In the genomic region with DNA sequence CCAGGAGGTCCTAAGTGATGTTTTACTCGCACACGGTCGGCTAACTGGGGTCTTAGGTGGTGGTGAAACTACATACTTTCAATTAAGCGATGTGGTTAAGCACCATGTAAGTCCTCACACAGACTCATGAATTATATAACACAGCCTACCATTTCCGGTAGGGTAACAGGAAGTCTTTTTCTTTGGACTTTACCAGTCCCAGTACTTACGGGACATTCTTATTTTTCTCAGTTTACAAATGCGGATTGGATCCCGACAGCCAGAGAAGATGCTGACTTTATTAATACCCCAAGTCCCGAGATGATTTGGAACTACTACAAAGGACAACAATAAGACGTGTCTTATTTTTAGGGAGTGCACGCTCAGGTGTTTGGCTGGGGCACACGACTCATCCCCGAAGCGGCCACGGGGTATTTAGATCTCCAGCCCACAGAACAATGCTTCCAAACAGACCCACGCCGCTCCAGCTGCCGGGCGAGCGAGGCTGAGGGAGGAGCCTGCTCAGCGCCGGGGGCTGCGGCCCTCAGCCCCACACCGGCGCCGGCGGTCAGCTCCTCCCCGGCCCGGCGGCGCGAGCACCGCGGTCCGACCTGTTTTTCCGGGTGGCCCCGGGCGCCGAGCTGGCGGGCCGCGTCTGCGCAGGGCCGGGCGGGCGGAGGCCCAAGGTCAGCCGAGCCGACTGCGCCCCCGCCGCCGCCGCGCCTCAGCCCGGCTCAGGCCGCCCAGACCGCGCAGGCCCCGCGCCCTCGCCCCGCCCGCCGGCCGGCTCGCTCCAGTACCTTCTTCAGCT, we compare ENCODE assay signal across 8 mouse cellular contexts. TPM values are rescaled to one million over a fixed set of nuclear protein-coding genes. Genes with fewer than 3 reads are reported as not detected.
DNase-seq lines count a peak whose midpoint lies in the region; ATAC-seq and TF ChIP-seq lines count a peak whose summit lies in the region.

No protein-coding gene starts in this region.

- no peaks in the 10 kb centered on the region for H3K27me3 ChIP-seq in embryonic facial prominence, embryonic 13.5 days
- H3K27me3 ChIP-seq in hindbrain, embryonic 14.5 days (ENCODE audit: control insufficient read depth, insufficient read depth, low read length), result no peaks in the 10 kb centered on the region
- no peaks in the 10 kb centered on the region for H3K27me3 ChIP-seq in limb, embryonic 12.5 days
- no peaks in the 10 kb centered on the region for H3K27me3 ChIP-seq in midbrain, embryonic 16.5 days (ENCODE audit: control insufficient read depth, insufficient read depth, low read depth, low read length)

- WGBS in lung, adult 2 months, result 1% methylated on average over 65 of the region's 66 CpGs
- WGBS in embryonic facial prominence, embryonic 13.5 days, result under 1% methylated on average over 60 of the region's 66 CpGs
- under 1% methylated on average over 63 of the region's 66 CpGs for WGBS in hindbrain, embryonic 14.5 days
- WGBS in limb, embryonic 12.5 days, result under 1% methylated on average over 65 of the region's 66 CpGs
- under 1% methylated on average over 50 of the region's 66 CpGs for WGBS in midbrain, embryonic 16.5 days

- peak overlapping the region; percentile 92 for H3K27ac ChIP-seq in embryonic facial prominence, embryonic 13.5 days
- H3K27ac ChIP-seq in hindbrain, embryonic 14.5 days, result peak overlapping the region; percentile 95
- peak overlapping the region; percentile 88 for H3K27ac ChIP-seq in limb, embryonic 12.5 days
- H3K27ac ChIP-seq in midbrain, embryonic 16.5 days (ENCODE audit: low read length), result peak overlapping the region; percentile 93

- TF ChIP-seq POLR2A in lung, adult 2 months (IDR thresholded peaks at IDR 0.05; ENCODE audit: borderline replicate concordance, extremely low read depth, low read depth, low read length), result no peak

- TF ChIP-seq CTCF in lung, adult 2 months (IDR thresholded peaks at IDR 0.05; ENCODE audit: insufficient read depth, low read length), result no peak

- H3K9me3 ChIP-seq in embryonic facial prominence, embryonic 13.5 days, result no peaks in the 10 kb centered on the region
- H3K9me3 ChIP-seq in hindbrain, embryonic 14.5 days (ENCODE audit: control insufficient read depth, low read length), result no peaks in the 10 kb centered on the region
- no peaks in the 10 kb centered on the region for H3K9me3 ChIP-seq in limb, embryonic 12.5 days
- H3K9me3 ChIP-seq in midbrain, embryonic 16.5 days (replicated peaks; ENCODE audit: control insufficient read depth, low read length, poor library complexity, severe bottlenecking), result no peaks in the 10 kb centered on the region

- peak; percentile 17 for DNase-seq in lung, adult 2 months
- no peak for DNase-seq in lung, postnatal 10 days
- DNase-seq in MN1 (ENCODE audit: low spot score), result peak; percentile 66
- DNase-seq in hindbrain, embryonic 14.5 days (ENCODE audit: low spot score), result peak; percentile 33
- DNase-seq in gastrocnemius, adult 8-10 months (ENCODE audit: low spot score in 2 of 2), result no peak

- H3K9ac ChIP-seq in embryonic facial prominence, embryonic 13.5 days, result peak overlapping the region; percentile 96
- peak overlapping the region; percentile 89 for H3K9ac ChIP-seq in hindbrain, embryonic 14.5 days
- peak overlapping the region; percentile 95 for H3K9ac ChIP-seq in limb, embryonic 12.5 days (replicated peaks)
- H3K9ac ChIP-seq in midbrain, embryonic 16.5 days (ENCODE audit: low read depth, low read length), result peak overlapping the region; percentile 85

- peak overlapping the region; percentile 88 for H3K4me3 ChIP-seq in lung, adult 2 months (replicated peaks; ENCODE audit: extremely low read depth, low read depth, low read length)
- H3K4me3 ChIP-seq in embryonic facial prominence, embryonic 13.5 days, result peak overlapping the region; percentile 93
- H3K4me3 ChIP-seq in hindbrain, embryonic 14.5 days (replicated peaks; ENCODE audit: low read length), result peak overlapping the region; percentile 94
- H3K4me3 ChIP-seq in limb, embryonic 12.5 days (replicated peaks), result peak overlapping the region; percentile 84
- H3K4me3 ChIP-seq in midbrain, embryonic 16.5 days (ENCODE audit: low read depth, low read length), result peak overlapping the region; percentile 96

- H3K36me3 ChIP-seq in embryonic facial prominence, embryonic 13.5 days, result peaks cover 26% of the 10 kb centered on the region
- H3K36me3 ChIP-seq in hindbrain, embryonic 14.5 days (replicated peaks; ENCODE audit: control insufficient read depth, insufficient read depth), result peaks cover 36% of the 10 kb centered on the region
- peaks cover 34% of the 10 kb centered on the region for H3K36me3 ChIP-seq in limb, embryonic 12.5 days
- H3K36me3 ChIP-seq in midbrain, embryonic 16.5 days (ENCODE audit: control insufficient read depth, insufficient read depth, low read length), result peaks cover 4% of the 10 kb centered on the region; the same call in 1 of the 2 replicates

- ATAC-seq in embryonic facial prominence, embryonic 13.5 days (ENCODE audit: insufficient number of reproducible peaks, insufficient read depth, low FRiP score, low TSS enrichment, low read depth), result peak; percentile 79
- ATAC-seq in hindbrain, embryonic 14.5 days (ENCODE audit: low FRiP score), result peak; percentile 90
- peak; percentile 92 for ATAC-seq in limb, embryonic 12.5 days (ENCODE audit: insufficient number of reproducible peaks, insufficient read depth, low FRiP score, low TSS enrichment, low read depth)
- ATAC-seq in midbrain, embryonic 16.5 days, result peak; percentile 92

- peaks cover 10% of the 10 kb centered on the region for H3K4me1 ChIP-seq in lung, adult 2 months (ENCODE audit: control insufficient read depth, insufficient read depth, low read length)
- H3K4me1 ChIP-seq in embryonic facial prominence, embryonic 13.5 days, result peaks cover 7% of the 10 kb centered on the region
- H3K4me1 ChIP-seq in hindbrain, embryonic 14.5 days (replicated peaks; ENCODE audit: control insufficient read depth, insufficient read depth, low read length), result peaks cover 13% of the 10 kb centered on the region
- H3K4me1 ChIP-seq in limb, embryonic 12.5 days (replicated peaks), result peaks cover 3% of the 10 kb centered on the region
- H3K4me1 ChIP-seq in midbrain, embryonic 16.5 days (ENCODE audit: control insufficient read depth, insufficient read depth, low read length), result peaks cover 22% of the 10 kb centered on the region

- peak overlapping the region; percentile 85 for H3K4me2 ChIP-seq in embryonic facial prominence, embryonic 13.5 days
- H3K4me2 ChIP-seq in hindbrain, embryonic 14.5 days (replicated peaks), result peak overlapping the region; percentile 74
- peak overlapping the region; percentile 74 for H3K4me2 ChIP-seq in limb, embryonic 12.5 days
- peak overlapping the region; percentile 66 for H3K4me2 ChIP-seq in midbrain, embryonic 16.5 days (ENCODE audit: low read length)

RNA-seq across cellular contexts. Expression of gene Dnaja2, which starts 0.6 kb away (rescaled TPM):
- polyA plus RNA-seq in lung, adult 2 months (2012; rRNA removed), result 5.5 and 10.9 TPM in 2 replicates
- polyA plus RNA-seq in embryonic facial prominence, embryonic 13.5 days (2015; fragmentation: Nextera tagmentation; extraction: Ambion mirVana), result 163 and 173 TPM in 2 replicates
- polyA plus RNA-seq in hindbrain, embryonic 14.5 days (2014; fragmentation: Nextera tagmentation; extraction: Ambion mirVana), result 172 and 197 TPM in 2 replicates
- 169 and 180 TPM in 2 replicates for polyA plus RNA-seq in limb, embryonic 12.5 days (2016; fragmentation: Nextera tagmentation; extraction: Ambion mirVana)
- 171 and 177 TPM in 2 replicates for polyA plus RNA-seq in midbrain, embryonic 16.5 days (2015; fragmentation: Nextera tagmentation; extraction: Ambion mirVana)
- total RNA-seq in gastrocnemius, adult 8-10 months (2022), result 100 to 1,000 TPM; 185 to 251 (median 205) TPM

Comparison
In these comparisons a context has a peak if more than half of its experiments do, and no peak if none do; other contexts are left out.
1. DNase-seq: peak in lung, adult 2 months (single experiment), MN1 (single experiment) and hindbrain, embryonic 14.5 days (single experiment); none in lung, postnatal 10 days (single experiment) and gastrocnemius, adult 8-10 months (0 of 2).
2. RNA of gene Dnaja2, which starts 0.6 kb away (polyA plus RNA-seq): 171 to 177 TPM in midbrain, embryonic 16.5 days, 172 to 197 TPM in hindbrain, embryonic 14.5 days, 169 to 180 TPM in limb, embryonic 12.5 days and 163 to 173 TPM in embryonic facial prominence, embryonic 13.5 days; 5.5 to 10.9 TPM in lung, adult 2 months; every median in the first group is over 10 times any median in the second.
3. Peak in every context shown above with its lines, with median percentiles within 50 percentile points of each other: H3K4me3 ChIP-seq, ATAC-seq, H3K27ac ChIP-seq, H3K4me2 ChIP-seq and H3K9ac ChIP-seq.